Mouse (Mus musculus): ENCODE measurements around the gene Ccdc57. TPM values are rescaled to one million over a fixed set of nuclear protein-coding genes. Genes with fewer than 3 reads are reported as not detected.
A peak's percentile ranks its signal among the peaks of the same experiment; 100 is the strongest.

Gene Ccdc57
- polyA plus RNA-seq, 2 experiments, result 1.3 to 1.4 TPM

DNA sequence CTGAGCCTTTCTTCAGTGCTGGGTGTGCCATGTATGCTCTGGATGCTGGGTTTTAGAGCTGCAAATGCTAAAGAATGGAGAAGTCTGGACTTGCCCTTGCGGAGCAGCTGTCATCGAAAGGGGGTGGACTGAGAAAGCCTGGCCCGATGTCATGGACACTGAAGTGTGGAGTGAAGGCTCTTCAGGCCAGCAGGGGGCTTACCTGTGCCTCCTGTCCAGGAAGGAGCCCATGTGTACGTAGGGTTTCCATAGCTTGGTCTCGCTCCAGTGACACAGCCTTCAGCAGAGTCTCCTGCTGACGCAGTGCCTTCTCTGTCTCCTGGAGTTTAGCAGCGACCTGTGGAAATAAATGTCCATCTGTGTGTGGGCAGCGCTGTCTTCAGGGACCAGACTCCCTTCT is 38.3 kb downstream of the Ccdc57 start:
- ATAC-seq (ENCODE audit: insufficient read depth) (no peak), DNase-seq (ENCODE audit: low read depth in 3 of 3, low spot score in 3 of 3) (no peak)
- Histone ChIP-seq H3K4me2 (ENCODE audit: low read depth) (no peak overlapping the region), H3K36me3 (replicated peaks; ENCODE audit: control insufficient read depth, insufficient read depth, low read depth) (no peaks in the 10 kb centered on the region), H3K4me1 (replicated peaks; ENCODE audit: control insufficient read depth in 2 of 2, insufficient read depth in 2 of 2, low read length in 1 of 2) (peaks cover 8 to 24% of the 10 kb centered on the region in 2 experiments), H3K9me3 (ENCODE audit: control insufficient read depth, low read length) (no peaks in the 10 kb centered on the region), H3K9ac (replicated peaks) (no peak overlapping the region), H3K4me3 (ENCODE audit: insufficient read depth in 1 of 2, low read depth in 2 of 2, low read length in 2 of 2) (no peak overlapping the region), H3K27me3 (ENCODE audit: control insufficient read depth, insufficient read depth, low read length) (no peaks in the 10 kb centered on the region), H3K27ac (no peak overlapping the region)
- 88% methylated on average over 8 of the region's 8 CpGs for WGBS (ENCODE audit: insufficient replicate concordance)
- TF ChIP-seq EP300 (IDR thresholded peaks at IDR 0.05; ENCODE audit: low read depth) (no peak), CTCF (IDR thresholded peaks at IDR 0.05; ENCODE audit: low read depth) (peak; percentile 49)

DNA sequence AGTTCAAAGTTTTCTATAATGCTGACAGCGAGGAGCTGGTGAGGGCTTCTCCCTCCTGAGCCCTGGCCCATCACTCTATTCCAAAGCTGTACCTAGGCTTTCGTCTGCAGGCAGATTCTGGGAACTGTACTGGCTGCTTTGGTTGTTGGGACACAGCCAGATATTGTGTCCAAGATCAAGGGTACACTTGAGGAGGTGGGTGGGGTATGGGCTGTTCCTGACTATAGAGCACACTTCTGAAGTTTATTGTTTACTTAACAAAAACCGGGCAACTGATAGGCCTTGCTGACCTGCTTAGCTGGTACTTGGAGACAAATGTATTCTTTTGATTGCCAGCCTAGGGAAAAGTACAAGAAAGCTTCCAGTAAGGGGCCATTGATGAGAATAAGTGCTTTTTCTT is 43.5 kb downstream of the Ccdc57 start:
- ATAC-seq (ENCODE audit: insufficient read depth) (no peak), DNase-seq (ENCODE audit: low read depth in 3 of 3, low spot score in 3 of 3) (no peak)
- no peak for TF ChIP-seq CTCF (IDR thresholded peaks at IDR 0.05; ENCODE audit: low read depth)
- TF ChIP-seq EP300 (IDR thresholded peaks at IDR 0.05; ENCODE audit: low read depth), result no peak
- Histone ChIP-seq H3K4me1 (replicated peaks; ENCODE audit: control insufficient read depth in 2 of 2, insufficient read depth in 2 of 2, low read length in 1 of 2) (no peaks in the 10 kb centered on the region), H3K9ac (replicated peaks) (no peak overlapping the region), H3K4me3 (ENCODE audit: insufficient read depth in 1 of 2, low read depth in 2 of 2, low read length in 2 of 2) (no peak overlapping the region), H3K27ac (no peak overlapping the region), H3K27me3 (ENCODE audit: control insufficient read depth, insufficient read depth, low read length) (no peaks in the 10 kb centered on the region), H3K4me2 (ENCODE audit: low read depth) (no peak overlapping the region), H3K9me3 (ENCODE audit: control insufficient read depth, low read length) (peaks cover 3% of the 10 kb centered on the region), H3K36me3 (replicated peaks; ENCODE audit: control insufficient read depth, insufficient read depth, low read depth) (no peaks in the 10 kb centered on the region)
- WGBS (ENCODE audit: insufficient replicate concordance), result 59% methylated on average over 3 of the region's 3 CpGs

DNA sequence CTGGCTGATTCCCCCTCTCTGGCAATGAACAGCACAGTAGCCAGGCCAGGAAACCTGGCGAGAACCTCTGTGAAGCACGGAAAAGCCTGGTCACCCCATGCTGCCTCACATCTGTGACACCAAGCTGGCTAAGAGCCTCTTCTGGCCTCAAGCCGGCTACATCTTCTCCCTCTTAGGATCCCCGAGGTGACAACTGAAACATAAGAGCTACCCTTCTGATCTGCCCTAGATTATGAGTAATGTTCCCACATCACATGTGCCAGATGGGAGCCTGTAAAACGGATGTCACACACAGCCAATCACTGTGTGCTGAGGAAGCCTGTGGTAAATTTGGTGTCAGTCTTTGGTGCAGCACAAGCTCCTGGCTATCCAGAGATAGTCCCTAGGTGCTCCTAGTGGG is 44.0 kb downstream of the Ccdc57 start:
- no peak for DNase-seq (ENCODE audit: low read depth in 3 of 3, low spot score in 3 of 3)
- Histone ChIP-seq H3K9ac (replicated peaks) (no peak overlapping the region), H3K36me3 (replicated peaks; ENCODE audit: control insufficient read depth, insufficient read depth, low read depth) (no peaks in the 10 kb centered on the region), H3K9me3 (ENCODE audit: control insufficient read depth, low read length) (peaks cover 3% of the 10 kb centered on the region), H3K27ac (no peak overlapping the region), H3K4me3 (ENCODE audit: insufficient read depth in 1 of 2, low read depth in 2 of 2, low read length in 2 of 2) (no peak overlapping the region), H3K4me2 (ENCODE audit: low read depth) (no peak overlapping the region), H3K4me1 (replicated peaks; ENCODE audit: control insufficient read depth in 2 of 2, insufficient read depth in 2 of 2, low read length in 1 of 2) (no peaks in the 10 kb centered on the region), H3K27me3 (ENCODE audit: control insufficient read depth, insufficient read depth, low read length) (no peaks in the 10 kb centered on the region)
- ATAC-seq (ENCODE audit: insufficient read depth), result no peak
- WGBS (ENCODE audit: insufficient replicate concordance), result 75% methylated on average over 5 of the region's 5 CpGs
- TF ChIP-seq EP300 (IDR thresholded peaks at IDR 0.05; ENCODE audit: low read depth) (no peak), CTCF (IDR thresholded peaks at IDR 0.05; ENCODE audit: low read depth) (no peak)

DNA sequence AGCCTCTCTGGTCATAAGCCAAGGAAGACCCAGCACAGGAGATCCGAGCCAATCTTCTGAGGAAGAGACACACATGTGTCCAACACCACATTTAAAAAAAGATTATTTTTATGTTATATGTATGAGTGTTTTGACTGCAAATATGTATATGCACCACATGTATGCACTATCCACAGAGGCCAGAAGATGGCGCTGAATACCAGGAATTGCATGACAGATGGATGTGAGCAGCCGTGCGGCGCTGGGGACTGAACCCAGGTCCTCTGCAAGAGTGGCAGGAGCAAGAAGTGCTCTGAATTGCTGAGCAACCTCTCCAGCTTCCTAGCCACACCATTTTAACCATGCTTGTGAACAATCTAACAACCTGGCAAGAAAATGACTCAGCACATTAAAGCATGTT is 45.2 kb downstream of the Ccdc57 start:
- Histone ChIP-seq H3K9me3 (ENCODE audit: control insufficient read depth, low read length) (peaks cover 3% of the 10 kb centered on the region), H3K9ac (replicated peaks) (no peak overlapping the region), H3K27me3 (ENCODE audit: control insufficient read depth, insufficient read depth, low read length) (no peaks in the 10 kb centered on the region), H3K4me3 (ENCODE audit: insufficient read depth in 1 of 2, low read depth in 2 of 2, low read length in 2 of 2) (no peak overlapping the region), H3K4me2 (ENCODE audit: low read depth) (no peak overlapping the region), H3K4me1 (replicated peaks; ENCODE audit: control insufficient read depth in 2 of 2, insufficient read depth in 2 of 2, low read length in 1 of 2) (no peaks in the 10 kb centered on the region), H3K27ac (no peak overlapping the region), H3K36me3 (replicated peaks; ENCODE audit: control insufficient read depth, insufficient read depth, low read depth) (no peaks in the 10 kb centered on the region)
- WGBS (ENCODE audit: insufficient replicate concordance), result 86% methylated on average over 5 of the region's 5 CpGs
- no peak for ATAC-seq (ENCODE audit: insufficient read depth)
- TF ChIP-seq CTCF (IDR thresholded peaks at IDR 0.05; ENCODE audit: low read depth) (peak; percentile 63), EP300 (IDR thresholded peaks at IDR 0.05; ENCODE audit: low read depth) (no peak)
- no peak for DNase-seq (ENCODE audit: low read depth in 3 of 3, low spot score in 3 of 3)

DNA sequence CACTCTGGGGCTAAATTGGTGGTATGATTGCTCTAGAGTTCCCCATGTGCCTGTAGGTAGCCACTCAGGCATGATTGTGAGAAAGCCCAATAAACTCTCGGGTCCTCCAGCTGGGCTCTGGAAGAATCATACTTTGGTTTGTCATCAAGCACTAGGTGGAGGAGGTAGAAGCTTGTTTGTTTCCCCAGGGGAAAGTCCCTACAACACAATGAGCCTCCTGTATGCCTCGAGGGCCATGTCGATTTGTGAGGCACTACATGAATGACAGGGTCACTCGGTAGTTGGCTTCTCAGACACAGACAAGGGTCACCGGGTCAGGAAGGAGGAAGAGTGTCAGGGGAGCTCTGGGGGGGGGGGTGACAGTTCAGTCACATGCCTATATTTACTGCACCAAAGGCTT is 46.2 kb downstream of the Ccdc57 start:
- Histone ChIP-seq H3K4me3 (ENCODE audit: insufficient read depth in 1 of 2, low read depth in 2 of 2, low read length in 2 of 2) (no peak overlapping the region), H3K4me2 (ENCODE audit: low read depth) (no peak overlapping the region), H3K36me3 (replicated peaks; ENCODE audit: control insufficient read depth, insufficient read depth, low read depth) (no peaks in the 10 kb centered on the region), H3K27me3 (ENCODE audit: control insufficient read depth, insufficient read depth, low read length) (no peaks in the 10 kb centered on the region), H3K9me3 (ENCODE audit: control insufficient read depth, low read length) (peaks cover 3% of the 10 kb centered on the region), H3K4me1 (replicated peaks; ENCODE audit: control insufficient read depth in 2 of 2, insufficient read depth in 2 of 2, low read length in 1 of 2) (no peaks in the 10 kb centered on the region), H3K27ac (no peak overlapping the region), H3K9ac (replicated peaks) (no peak overlapping the region)
- ATAC-seq (ENCODE audit: insufficient read depth) (no peak), DNase-seq (ENCODE audit: low read depth in 3 of 3, low spot score in 3 of 3) (no peak)
- WGBS (ENCODE audit: insufficient replicate concordance), result 66% methylated on average over 5 of the region's 5 CpGs
- TF ChIP-seq CTCF (IDR thresholded peaks at IDR 0.05; ENCODE audit: low read depth), result no peak
- no peak for TF ChIP-seq EP300 (IDR thresholded peaks at IDR 0.05; ENCODE audit: low read depth)
